Mouse (Mus musculus): Measurements from ENCODE around the gene Lctl. TPM values are rescaled to one million over a fixed set of nuclear protein-coding genes. Genes with fewer than 3 reads are reported as not detected.
"Not testable (repeated sequence)": the region's sequence is repeated elsewhere in the genome, so short reads cannot be mapped to it uniquely, and the experiment has no call there.

Lctl gene
- polyA plus RNA-seq, 1 experiment from 2014 or later: not detected

DNA sequence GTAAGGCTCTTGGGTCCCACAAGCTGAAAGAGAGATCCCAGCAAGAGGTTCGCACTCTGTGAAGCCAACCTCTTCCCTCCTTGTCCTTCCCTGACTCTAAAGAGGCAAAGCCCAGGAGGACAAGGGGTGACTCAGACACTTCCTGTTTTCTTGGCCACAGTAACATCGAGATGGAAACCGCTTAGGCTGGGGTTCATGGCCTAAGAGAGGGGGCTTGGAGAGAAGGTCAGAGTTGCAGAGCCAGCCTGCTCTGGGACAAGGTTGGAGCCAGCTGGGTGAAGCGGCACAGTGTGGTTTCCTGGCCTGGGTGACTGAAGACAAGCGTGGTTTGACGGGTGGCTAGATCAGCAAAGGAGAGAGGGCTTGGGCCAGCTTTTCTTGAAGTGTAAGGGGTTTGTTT is 11.6 kb upstream of the Lctl start:
- H3K9ac ChIP-seq: no peak overlapping the region
- H3K4me2 ChIP-seq (replicated peaks): no peak overlapping the region
- H3K36me3 ChIP-seq (replicated peaks; ENCODE audit: control insufficient read depth, insufficient read depth): no peaks in the 10 kb centered on the region
- H3K9me3 ChIP-seq (ENCODE audit: control insufficient read depth, low read length): no peaks in the 10 kb centered on the region
- H3K4me1 ChIP-seq (replicated peaks; ENCODE audit: control insufficient read depth, insufficient read depth, low read length): no peaks in the 10 kb centered on the region
- no peaks in the 10 kb centered on the region for H3K27me3 ChIP-seq (ENCODE audit: control insufficient read depth, insufficient read depth, low read length)
- no peak overlapping the region for H3K4me3 ChIP-seq (replicated peaks; ENCODE audit: low read length)
- ATAC-seq (ENCODE audit: low FRiP score): no peak
- H3K27ac ChIP-seq: no peak overlapping the region
- 91% methylated on average over 6 of the region's 6 CpGs for WGBS
- DNase-seq (ENCODE audit: low spot score): no peak

DNA sequence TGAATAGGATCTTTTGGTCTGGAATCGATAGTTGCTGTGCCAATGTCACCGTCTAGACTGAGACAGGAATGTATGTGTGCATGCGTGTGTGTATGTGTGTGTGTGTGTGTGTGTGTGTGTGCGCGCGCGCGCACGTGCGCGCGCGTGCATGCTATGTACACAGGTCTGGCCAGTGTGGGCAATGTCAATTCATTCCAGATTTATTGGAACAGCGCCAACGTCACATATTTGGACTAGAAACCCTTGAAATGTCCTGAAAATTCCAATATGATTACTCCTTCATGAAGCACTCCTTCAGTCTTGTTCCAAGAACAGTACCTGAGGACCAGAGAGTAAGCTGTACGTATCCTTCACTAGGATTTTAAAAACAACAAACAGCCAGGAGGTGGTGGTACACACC is 6.4 kb upstream of the Lctl start:
- no peaks in the 10 kb centered on the region for H3K9me3 ChIP-seq (ENCODE audit: control insufficient read depth, low read length)
- no peak overlapping the region for H3K27ac ChIP-seq
- H3K36me3 ChIP-seq (replicated peaks; ENCODE audit: control insufficient read depth, insufficient read depth): no peaks in the 10 kb centered on the region
- no peaks in the 10 kb centered on the region for H3K27me3 ChIP-seq (ENCODE audit: control insufficient read depth, insufficient read depth, low read length)
- no peak overlapping the region for H3K4me3 ChIP-seq (replicated peaks; ENCODE audit: low read length)
- H3K9ac ChIP-seq: no peak overlapping the region
- WGBS: 96% methylated on average over 16 of the region's 16 CpGs
- ATAC-seq (ENCODE audit: low FRiP score) (no peak), DNase-seq (ENCODE audit: low spot score) (no peak)
- H3K4me2 ChIP-seq (replicated peaks): no peak overlapping the region
- H3K4me1 ChIP-seq (replicated peaks; ENCODE audit: control insufficient read depth, insufficient read depth, low read length): no peaks in the 10 kb centered on the region

DNA sequence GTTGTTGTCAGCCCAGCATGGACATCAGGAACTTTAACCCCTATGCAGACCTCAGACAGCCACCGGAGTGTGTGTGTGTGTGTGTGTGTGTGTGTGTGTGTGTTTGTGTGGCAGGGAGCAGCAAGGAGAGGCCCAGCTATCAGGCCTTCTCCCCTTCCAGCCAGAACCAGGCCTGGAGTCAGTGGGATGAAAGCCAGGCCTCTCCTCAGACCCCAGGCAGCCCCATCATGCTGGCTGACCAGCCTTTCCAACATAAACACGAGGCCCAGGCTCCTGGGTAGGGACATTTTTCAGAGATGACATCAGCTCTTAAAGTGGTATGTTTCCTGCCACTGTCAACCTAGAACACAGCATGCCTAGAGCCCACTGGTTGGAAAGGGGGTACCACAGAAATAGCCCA is 2.3 kb upstream of the Lctl start:
- no peaks in the 10 kb centered on the region for H3K4me1 ChIP-seq (replicated peaks; ENCODE audit: control insufficient read depth, insufficient read depth, low read length)
- H3K36me3 ChIP-seq (replicated peaks; ENCODE audit: control insufficient read depth, insufficient read depth): no peaks in the 10 kb centered on the region
- H3K27me3 ChIP-seq (ENCODE audit: control insufficient read depth, insufficient read depth, low read length): no peaks in the 10 kb centered on the region
- H3K9ac ChIP-seq: no peak overlapping the region
- DNase-seq (ENCODE audit: low spot score): no peak
- no peak overlapping the region for H3K4me2 ChIP-seq (replicated peaks)
- H3K4me3 ChIP-seq (replicated peaks; ENCODE audit: low read length): no peak overlapping the region
- H3K9me3 ChIP-seq (ENCODE audit: control insufficient read depth, low read length): no peaks in the 10 kb centered on the region
- no peak overlapping the region for H3K27ac ChIP-seq
- WGBS: 44% methylated on average over 2 of the region's 2 CpGs
- no peak for ATAC-seq (ENCODE audit: low FRiP score)

DNA sequence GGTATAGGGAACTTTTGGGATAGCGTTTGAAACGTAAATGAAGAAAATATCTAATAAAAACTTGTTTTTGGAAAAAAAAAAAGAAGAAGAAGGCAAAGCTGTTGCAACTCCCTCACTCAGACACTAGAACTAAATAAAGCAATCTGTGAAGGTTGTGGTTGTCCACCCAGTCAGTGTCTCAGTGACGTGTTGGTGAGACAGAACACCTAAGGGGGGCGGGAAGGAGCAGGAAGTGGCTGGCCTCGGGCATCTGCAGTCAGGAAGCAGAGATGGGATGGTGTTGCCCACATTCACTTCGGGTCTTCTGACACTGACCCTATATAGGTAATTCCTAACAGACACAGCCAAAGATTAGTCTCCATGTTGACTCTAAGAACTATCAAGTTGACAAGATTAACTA is 1.2 kb upstream of the Lctl start:
- DNase-seq (ENCODE audit: low spot score): no peak
- Histone ChIP-seq H3K9me3 (ENCODE audit: control insufficient read depth, low read length) (no peaks in the 10 kb centered on the region), H3K4me1 (replicated peaks; ENCODE audit: control insufficient read depth, insufficient read depth, low read length) (no peaks in the 10 kb centered on the region), H3K4me3 (replicated peaks; ENCODE audit: low read length) (no peak overlapping the region), H3K36me3 (replicated peaks; ENCODE audit: control insufficient read depth, insufficient read depth) (no peaks in the 10 kb centered on the region), H3K4me2 (replicated peaks) (no peak overlapping the region), H3K27ac (no peak overlapping the region), H3K9ac (no peak overlapping the region), H3K27me3 (ENCODE audit: control insufficient read depth, insufficient read depth, low read length) (no peaks in the 10 kb centered on the region)
- no peak for ATAC-seq (ENCODE audit: low FRiP score)
- 89% methylated on average over 6 of the region's 6 CpGs for WGBS

DNA sequence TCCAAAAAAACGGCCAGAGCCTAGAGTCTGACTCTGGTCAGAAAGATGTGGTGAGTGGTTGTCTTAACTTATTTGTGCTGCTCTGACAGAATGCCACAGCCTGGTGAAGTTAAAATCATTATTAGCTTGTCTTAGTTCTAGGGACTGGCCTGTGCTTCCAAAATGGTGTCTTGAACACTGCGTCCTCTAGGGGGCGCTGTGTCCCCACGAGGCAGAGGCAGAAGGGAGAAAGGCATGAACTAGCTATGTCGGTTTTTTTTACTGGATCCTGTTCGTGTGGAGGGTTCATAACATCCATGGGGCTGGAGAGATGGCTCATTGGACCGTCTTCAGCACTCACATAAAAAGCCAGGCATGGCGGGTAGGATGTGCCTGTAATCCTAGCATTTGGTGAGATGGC is 3.0 kb downstream of the Lctl start:
- Histone ChIP-seq H3K4me1 (replicated peaks; ENCODE audit: control insufficient read depth, insufficient read depth, low read length) (no peaks in the 10 kb centered on the region), H3K9ac (no peak overlapping the region), H3K36me3 (replicated peaks; ENCODE audit: control insufficient read depth, insufficient read depth) (no peaks in the 10 kb centered on the region), H3K4me3 (replicated peaks; ENCODE audit: low read length) (no peak overlapping the region), H3K9me3 (ENCODE audit: control insufficient read depth, low read length) (no peaks in the 10 kb centered on the region), H3K27ac (no peak overlapping the region), H3K4me2 (replicated peaks) (no peak overlapping the region), H3K27me3 (ENCODE audit: control insufficient read depth, insufficient read depth, low read length) (no peaks in the 10 kb centered on the region)
- WGBS: 31% methylated on average over 8 of the region's 8 CpGs
- no peak for ATAC-seq (ENCODE audit: low FRiP score)
- no peak for DNase-seq (ENCODE audit: low spot score)

DNA sequence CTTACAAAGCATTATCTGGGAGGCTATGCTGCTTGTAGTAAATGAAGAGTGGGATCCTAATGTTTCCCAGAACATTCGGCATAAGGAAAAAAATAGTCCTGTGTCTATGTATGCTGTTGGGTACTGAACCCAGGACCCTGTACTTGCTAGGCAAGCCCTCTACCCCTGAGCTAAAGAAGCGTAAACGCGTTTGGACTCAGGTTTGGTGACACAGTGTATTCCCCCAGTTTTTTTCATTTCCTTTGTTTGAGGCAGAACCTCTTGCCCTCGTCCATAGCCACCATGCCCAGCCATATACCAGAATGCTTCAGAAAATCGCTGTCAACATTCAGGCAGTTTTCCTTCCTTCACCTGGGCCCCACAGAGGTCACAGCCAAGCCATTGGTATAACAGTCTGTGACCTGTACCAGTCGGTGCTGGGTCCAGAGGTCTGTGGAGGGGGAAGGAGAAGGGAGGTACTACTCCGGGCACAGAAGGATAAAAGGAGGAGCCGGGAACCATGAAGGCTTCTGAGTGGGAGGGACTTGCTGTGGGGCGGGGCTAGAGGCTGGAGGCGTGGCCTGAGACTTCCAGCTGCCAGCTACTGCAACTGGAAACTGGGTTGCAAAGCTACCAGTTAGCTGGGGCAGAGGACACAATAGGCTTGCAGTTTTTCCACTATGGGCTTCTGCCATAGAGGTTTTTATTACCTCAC is 3.8 kb downstream of the Lctl start:
- DNase-seq (ENCODE audit: low spot score) (no peak), ATAC-seq (ENCODE audit: low FRiP score) (no peak)
- Histone ChIP-seq H3K4me3 (replicated peaks; ENCODE audit: low read length) (no peak overlapping the region), H3K9ac (no peak overlapping the region), H3K36me3 (replicated peaks; ENCODE audit: control insufficient read depth, insufficient read depth) (no peaks in the 10 kb centered on the region), H3K4me1 (replicated peaks; ENCODE audit: control insufficient read depth, insufficient read depth, low read length) (no peaks in the 10 kb centered on the region), H3K9me3 (ENCODE audit: control insufficient read depth, low read length) (no peaks in the 10 kb centered on the region), H3K27ac (no peak overlapping the region), H3K27me3 (ENCODE audit: control insufficient read depth, insufficient read depth, low read length) (no peaks in the 10 kb centered on the region), H3K4me2 (replicated peaks) (no peak overlapping the region)
- 43% methylated on average over 11 of the region's 11 CpGs for WGBS

DNA sequence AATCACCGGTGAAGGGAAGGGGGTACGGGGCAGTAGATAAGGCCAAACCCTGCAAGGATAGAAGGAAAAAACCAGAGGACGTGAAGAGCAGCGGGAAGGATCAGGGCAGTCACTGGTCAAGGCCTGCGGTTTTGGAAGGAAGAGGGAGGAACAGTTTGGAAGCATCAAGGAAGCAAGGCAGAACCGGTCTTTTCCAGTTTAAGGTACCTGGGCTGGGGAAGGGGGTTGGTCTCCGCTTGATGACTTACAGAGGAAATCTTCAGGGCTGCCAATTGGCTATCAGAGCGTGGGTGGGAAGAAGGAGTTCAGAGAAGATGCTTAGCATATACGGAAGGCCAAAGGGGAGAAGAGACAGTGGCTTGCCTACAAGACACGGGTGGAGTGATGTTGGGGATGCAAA is 5.7 kb downstream of the Lctl start:
- WGBS: 93% methylated on average over 10 of the region's 10 CpGs
- ATAC-seq (ENCODE audit: low FRiP score) (no peak), DNase-seq (ENCODE audit: low spot score) (no peak)
- H3K9ac ChIP-seq: no peak overlapping the region
- H3K4me1 ChIP-seq (replicated peaks; ENCODE audit: control insufficient read depth, insufficient read depth, low read length): no peaks in the 10 kb centered on the region
- H3K9me3 ChIP-seq (ENCODE audit: control insufficient read depth, low read length): no peaks in the 10 kb centered on the region
- H3K4me2 ChIP-seq (replicated peaks): no peak overlapping the region
- no peaks in the 10 kb centered on the region for H3K36me3 ChIP-seq (replicated peaks; ENCODE audit: control insufficient read depth, insufficient read depth)
- H3K27ac ChIP-seq: no peak overlapping the region
- H3K27me3 ChIP-seq (ENCODE audit: control insufficient read depth, insufficient read depth, low read length): no peaks in the 10 kb centered on the region
- no peak overlapping the region for H3K4me3 ChIP-seq (replicated peaks; ENCODE audit: low read length)

DNA sequence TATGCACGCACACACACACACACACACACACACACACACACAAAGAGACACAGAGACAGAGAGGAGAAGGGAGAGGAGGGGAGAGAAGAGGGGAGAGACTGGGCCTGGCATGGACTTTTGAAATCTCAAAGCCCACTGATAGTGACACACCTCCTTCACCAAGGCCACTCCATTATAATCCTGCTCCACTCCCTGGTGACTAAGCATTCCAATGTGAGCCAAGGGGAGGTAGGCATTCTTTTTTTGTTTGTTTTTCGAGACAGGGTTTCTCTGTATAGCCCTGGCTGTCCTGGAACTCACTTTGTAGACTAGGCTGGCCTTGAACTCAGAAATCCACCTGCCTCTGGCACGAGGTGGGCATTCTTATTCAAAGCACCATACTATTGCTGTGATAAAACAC is 7.9 kb downstream of the Lctl start:
- H3K9me3 ChIP-seq (ENCODE audit: control insufficient read depth, low read length); H3K4me3 ChIP-seq (replicated peaks; ENCODE audit: low read length); H3K4me1 ChIP-seq (replicated peaks; ENCODE audit: control insufficient read depth, insufficient read depth, low read length); DNase-seq (ENCODE audit: low spot score); H3K9ac ChIP-seq; H3K27ac ChIP-seq; H3K27me3 ChIP-seq (ENCODE audit: control insufficient read depth, insufficient read depth, low read length); ATAC-seq (ENCODE audit: low FRiP score); H3K36me3 ChIP-seq (replicated peaks; ENCODE audit: control insufficient read depth, insufficient read depth); H3K4me2 ChIP-seq (replicated peaks): not testable (repeated sequence)
- 70% methylated on average over 3 of the region's 3 CpGs for WGBS

DNA sequence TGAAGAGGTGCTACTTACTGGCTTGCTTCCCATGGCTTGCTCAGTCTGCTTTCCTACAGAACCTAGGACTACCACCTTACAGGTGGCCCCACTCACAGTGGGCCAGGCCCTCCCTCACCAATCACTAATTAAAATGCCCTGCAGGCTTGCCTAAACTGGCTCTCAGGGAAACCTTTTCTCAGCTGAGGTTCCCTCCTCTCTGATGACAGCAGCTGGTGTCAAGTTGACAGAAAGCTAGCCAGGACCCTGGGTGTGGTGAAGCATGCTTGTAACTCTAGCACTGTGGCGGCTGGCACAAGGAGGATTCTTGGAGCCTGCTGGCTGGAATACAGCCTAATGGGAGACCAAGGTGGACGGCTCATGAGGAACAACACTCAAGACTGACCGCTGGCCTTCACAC is 8.4 kb downstream of the Lctl start:
- H3K9ac ChIP-seq: no peak overlapping the region
- DNase-seq (ENCODE audit: low spot score) (no peak), ATAC-seq (ENCODE audit: low FRiP score) (no peak)
- no peaks in the 10 kb centered on the region for H3K4me1 ChIP-seq (replicated peaks; ENCODE audit: control insufficient read depth, insufficient read depth, low read length)
- no peaks in the 10 kb centered on the region for H3K9me3 ChIP-seq (ENCODE audit: control insufficient read depth, low read length)
- H3K36me3 ChIP-seq (replicated peaks; ENCODE audit: control insufficient read depth, insufficient read depth): no peaks in the 10 kb centered on the region
- no peak overlapping the region for H3K27ac ChIP-seq
- H3K4me2 ChIP-seq (replicated peaks): no peak overlapping the region
- 78% methylated on average over 3 of the region's 3 CpGs for WGBS
- H3K4me3 ChIP-seq (replicated peaks; ENCODE audit: low read length): no peak overlapping the region
- H3K27me3 ChIP-seq (ENCODE audit: control insufficient read depth, insufficient read depth, low read length): no peaks in the 10 kb centered on the region

DNA sequence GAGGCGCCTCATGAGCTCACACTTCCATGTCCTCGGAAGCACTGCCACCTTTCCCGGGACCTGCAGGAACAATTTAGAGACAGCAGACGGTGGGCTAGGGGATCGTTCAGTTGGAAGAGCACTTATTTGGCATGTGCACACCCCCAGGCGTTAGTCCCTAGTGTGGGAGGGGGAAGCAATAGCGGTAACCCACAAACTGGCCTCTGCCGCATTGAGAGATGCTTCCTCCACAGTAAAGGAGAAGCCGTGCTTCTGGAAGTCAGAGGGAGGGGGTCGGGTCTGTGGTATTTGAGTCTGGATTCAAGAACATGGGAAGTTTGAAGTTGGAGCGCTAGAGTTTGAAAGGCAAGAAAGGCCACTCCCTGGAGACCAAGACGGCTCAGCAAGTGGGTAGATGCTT is 9.2 kb downstream of the Lctl start:
- WGBS: 82% methylated on average over 12 of the region's 12 CpGs
- Histone ChIP-seq H3K9ac (no peak overlapping the region), H3K36me3 (replicated peaks; ENCODE audit: control insufficient read depth, insufficient read depth) (no peaks in the 10 kb centered on the region), H3K27me3 (ENCODE audit: control insufficient read depth, insufficient read depth, low read length) (no peaks in the 10 kb centered on the region), H3K9me3 (ENCODE audit: control insufficient read depth, low read length) (no peaks in the 10 kb centered on the region), H3K4me3 (replicated peaks; ENCODE audit: low read length) (no peak overlapping the region), H3K27ac (no peak overlapping the region), H3K4me2 (replicated peaks) (no peak overlapping the region), H3K4me1 (replicated peaks; ENCODE audit: control insufficient read depth, insufficient read depth, low read length) (no peaks in the 10 kb centered on the region)
- no peak for ATAC-seq (ENCODE audit: low FRiP score)
- DNase-seq (ENCODE audit: low spot score): no peak

Data from hindbrain, embryonic 14.5 days (tissue).